Mouse (Mus musculus) regulatory T cell (primary cell): Measurements from ENCODE around the gene Camk2d.

Source experiments
- in situ Hi-C: fragments of 300-600 bp; cut with MboI, MseI; formaldehyde crosslinking; loops from one replicate; pipeline ENCODE4 v1.15.1; 2025; ENCODE audit warnings: high pct_unique_total_duplicates

Camk2d gene

DNA sequence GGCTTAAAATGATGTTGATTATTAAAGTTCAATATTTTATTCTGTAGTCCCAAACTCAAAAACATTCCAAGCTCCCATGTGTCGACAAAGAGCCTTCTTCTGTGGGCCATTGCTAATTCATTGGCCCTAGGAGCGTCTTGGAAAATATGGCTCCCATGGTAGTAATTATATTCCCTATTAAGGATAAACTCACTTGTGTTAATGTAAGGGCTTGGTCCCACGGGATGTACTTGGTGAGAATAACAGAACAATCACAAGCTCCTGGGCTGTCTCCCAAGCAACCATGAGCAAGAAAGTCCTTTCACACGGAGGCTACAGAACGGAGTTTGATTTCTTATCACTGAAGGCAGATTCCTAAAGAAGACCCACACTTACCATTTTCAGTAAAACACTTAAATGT lies 208.9 kb downstream of the Camk2d start:
- in situ Hi-C loops: no loop called here

DNA sequence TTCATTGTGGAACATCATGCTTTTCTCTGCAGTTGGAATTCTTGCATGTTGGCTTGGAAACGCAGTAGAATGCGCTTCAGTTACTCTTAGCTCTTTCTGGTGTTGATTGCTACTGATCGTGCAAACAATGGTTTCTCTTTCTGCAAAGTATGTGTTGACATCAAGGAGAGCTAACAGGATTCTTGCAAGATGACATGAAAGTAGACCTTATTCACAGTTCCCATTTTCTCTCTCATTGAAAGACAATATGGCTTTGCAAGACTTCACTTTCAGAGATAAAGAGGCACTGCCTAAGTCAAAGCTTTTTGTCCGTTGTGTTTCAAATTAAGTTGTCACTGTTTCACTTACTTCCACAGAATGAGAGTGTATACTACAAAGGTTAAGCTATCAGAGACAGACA lies 210.0 kb downstream of the Camk2d start:
- in situ Hi-C loops: no loop called here

DNA sequence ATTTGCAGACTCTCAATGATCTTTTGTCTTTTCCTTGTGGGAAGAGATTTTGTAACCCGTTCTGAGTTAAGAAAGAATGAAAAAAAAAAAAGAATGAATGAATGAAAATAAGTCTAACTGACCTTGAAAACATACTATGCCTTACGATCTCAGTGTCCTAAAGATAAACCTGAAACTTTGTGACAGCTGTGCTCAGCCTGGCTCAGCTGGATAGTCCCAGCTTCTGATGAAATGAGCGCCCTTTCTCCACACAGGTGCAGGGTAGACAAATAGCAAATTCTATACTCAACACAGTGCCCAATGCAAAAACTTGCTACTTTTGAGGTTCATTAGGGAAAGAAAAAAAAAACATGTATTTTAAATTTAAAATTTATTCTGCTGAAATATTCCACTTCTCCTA lies 213.8 kb downstream of the Camk2d start:
- in situ Hi-C loops: no loop called here

DNA sequence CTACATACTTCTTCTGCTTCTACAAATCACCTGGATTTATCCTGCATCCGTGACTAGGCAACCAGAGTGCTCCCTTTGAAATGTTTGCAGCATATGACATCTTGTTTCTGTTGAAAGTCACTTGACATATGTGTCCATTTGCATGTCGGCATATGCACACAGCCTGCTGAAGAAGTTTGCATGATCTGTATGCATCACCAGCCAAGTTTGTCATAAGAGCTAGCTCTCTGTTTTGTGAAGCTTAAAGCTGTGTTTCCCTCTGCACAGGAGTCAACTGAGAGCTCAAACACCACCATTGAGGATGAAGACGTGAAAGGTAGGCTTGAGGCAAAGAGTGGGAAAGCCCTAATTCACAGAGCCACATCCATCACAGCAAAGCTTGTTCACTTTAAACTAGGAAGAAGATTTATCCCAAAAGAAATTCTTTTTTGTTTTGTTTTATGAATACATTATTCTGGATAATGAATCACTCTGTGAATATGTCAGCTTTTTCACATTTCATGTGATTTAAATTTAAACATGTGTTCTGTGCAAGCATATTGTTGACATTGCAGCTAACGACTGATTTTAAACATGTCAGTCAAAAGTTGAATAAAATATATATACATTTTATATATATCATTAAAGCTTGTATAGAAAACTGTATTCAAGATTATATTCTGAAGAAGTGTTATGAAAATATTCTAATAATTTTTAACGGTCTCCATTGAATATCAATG lies 214.4 kb downstream of the Camk2d start:
- in situ Hi-C loops: no loop called here

DNA sequence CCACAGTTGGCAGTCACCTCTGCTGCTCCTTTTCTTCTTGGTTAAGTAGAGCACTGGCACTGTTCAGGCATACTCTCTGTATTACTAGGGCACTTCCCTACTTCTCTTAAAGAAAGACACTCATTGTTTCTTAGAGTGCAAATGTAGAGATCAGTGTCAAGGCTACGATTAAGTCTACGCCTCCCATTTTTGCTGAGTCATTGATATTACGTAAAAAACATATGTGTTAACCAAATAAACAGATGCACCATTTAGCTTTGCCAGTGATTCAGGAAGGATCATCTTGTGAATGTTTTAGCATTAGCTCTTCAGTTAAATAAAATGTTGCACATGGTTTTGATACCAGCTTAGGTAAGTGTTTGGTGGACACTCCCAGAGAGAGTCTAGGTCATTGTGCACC lies 215.5 kb downstream of the Camk2d start:
- in situ Hi-C loops: no loop called here

DNA sequence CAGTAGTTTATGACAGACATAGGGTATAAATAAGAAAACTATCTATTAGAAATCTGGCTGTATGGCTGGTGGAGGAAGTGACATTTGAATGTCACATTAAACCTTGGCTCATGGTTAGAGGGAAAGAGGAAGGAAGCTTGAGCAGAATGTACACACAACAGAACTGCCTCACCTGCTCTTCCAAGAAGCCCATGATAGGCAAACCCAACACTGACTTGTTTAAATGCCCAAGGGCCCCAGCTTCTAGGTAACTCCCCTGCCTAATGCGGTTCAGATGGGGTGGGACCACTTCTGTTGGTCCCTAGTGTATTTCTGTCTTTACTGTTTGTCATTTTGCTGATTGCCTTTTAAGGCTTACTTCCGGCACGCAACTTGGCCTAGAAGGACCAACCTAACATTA lies 226.3 kb downstream of the Camk2d start:
- in situ Hi-C loops: no loop called here

DNA sequence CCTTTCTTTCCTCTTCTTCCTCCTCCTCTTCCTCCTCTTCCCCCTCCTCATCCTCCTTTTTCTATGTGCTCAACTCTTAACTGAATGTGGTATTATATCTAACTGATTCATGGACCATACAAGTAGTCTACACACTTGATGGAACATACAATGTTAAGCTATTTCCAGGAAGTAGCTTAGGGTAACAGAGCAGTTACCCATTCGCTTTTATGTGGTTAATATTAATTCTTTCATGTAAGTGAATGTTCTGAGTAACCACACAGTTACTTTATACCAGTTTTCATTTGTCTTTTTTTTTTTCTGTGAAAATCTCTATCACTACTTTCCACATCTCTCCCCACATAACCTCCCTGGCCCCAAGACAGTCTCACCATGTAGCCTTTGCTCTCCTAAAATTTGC lies 228.8 kb downstream of the Camk2d start:
- in situ Hi-C loops: loop anchor here (5.0 kb wide), 1 partner anchor 228 kb away; the partner anchor contains the start of gene Camk2d

DNA sequence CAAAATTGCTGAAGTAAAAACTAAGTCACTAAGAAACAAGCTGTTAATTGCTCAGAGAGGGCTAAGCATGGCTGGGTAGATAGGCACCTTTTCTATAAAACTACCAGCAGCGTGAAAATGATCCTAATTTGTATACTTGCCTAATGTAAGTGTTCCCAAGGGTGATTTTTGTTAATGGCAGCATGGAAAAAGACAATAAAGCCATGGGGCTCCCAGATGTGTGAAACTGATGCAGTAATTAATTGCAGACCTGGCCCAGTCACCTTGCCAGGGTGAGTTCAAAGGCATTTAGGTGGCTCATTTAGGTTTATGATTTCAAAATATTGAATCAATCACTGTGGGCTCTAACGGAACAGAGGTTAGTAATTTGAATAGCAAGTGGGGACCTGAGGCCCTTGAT lies 230.1 kb downstream of the Camk2d start:
- in situ Hi-C loops: loop anchor here (5.0 kb wide), 1 partner anchor 229 kb away; the partner anchor contains the start of gene Camk2d

- in situ Hi-C loops: loop anchor here (5.0 kb wide), 1 partner anchor 231 kb away; the partner anchor contains the start of gene Camk2d
Measured at GRCm38 (mm10) chr3:126827900-126828299, 231.8 kb downstream of the Camk2d start.

GRCm38 (mm10) chr3:126829817-126830216 lies 233.7 kb downstream of the Camk2d start:
- in situ Hi-C loops: loop anchor here (5.0 kb wide), 1 partner anchor 233 kb away; the partner anchor contains the start of gene Camk2d

DNA sequence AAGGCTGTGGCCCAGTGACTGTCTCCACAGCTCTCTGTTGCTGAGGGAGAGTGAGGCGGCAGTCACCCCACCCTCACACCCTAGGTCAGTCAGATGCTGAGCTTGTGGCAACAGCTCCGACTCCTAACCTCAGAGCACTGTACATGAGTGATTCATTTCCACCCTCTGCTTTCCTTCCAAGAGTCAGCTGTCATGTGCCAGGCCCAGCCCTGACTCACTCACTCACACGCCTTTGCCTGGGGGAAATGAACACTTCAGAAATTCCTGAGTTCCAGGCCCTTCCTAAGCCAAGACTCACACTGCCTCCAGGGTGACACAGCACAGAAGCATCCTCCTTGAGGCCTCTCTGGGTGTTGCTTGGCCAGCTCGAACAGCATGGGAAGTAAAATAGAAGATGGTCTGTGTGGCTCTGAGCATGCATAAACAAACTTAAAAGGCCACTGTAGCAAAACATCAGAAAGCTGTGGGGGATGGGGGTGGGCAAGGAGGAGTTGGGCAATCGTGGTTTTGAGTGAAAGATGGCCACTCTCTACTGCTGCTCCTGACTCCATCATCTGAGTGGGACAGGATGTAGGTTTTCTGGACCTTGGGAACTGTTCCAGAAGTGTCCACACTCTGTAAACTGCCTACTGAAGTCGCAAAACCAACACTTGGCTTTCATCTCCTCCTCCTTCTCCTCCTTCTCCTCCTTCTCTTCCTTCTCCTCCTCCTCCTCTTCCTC lies 235.5 kb downstream of the Camk2d start:
- in situ Hi-C loops: no loop called here

- in situ Hi-C loops: no loop called here
Measured at GRCm38 (mm10) chr3:126834641-126835167, 238.6 kb downstream of the Camk2d start.

GRCm38 (mm10) chr3:126842780-126843179 lies 246.7 kb downstream of the Camk2d start:
- in situ Hi-C loops: no loop called here

DNA sequence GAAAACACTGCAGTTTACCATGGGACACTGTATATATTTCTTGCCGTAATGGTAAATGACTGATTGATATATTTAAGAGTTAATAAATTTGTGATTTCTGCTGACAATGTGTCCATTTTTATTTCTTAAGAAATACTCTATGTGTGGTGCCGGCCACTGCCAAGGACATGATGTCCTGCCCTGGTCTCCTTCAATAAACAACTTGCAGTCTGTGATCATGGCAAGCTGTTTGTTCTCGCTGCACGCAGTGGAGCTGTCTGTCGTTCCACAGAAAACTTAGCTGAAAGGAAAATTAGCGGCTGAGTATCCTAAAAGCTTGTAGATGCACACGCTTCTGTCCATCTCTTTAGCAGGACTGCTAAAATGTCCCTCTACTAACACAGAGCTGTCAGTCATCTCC lies 248.7 kb downstream of the Camk2d start:
- in situ Hi-C loops: loop anchor here (5.0 kb wide), 1 partner anchor 1097 kb away; no protein-coding TSS in a partner anchor

DNA sequence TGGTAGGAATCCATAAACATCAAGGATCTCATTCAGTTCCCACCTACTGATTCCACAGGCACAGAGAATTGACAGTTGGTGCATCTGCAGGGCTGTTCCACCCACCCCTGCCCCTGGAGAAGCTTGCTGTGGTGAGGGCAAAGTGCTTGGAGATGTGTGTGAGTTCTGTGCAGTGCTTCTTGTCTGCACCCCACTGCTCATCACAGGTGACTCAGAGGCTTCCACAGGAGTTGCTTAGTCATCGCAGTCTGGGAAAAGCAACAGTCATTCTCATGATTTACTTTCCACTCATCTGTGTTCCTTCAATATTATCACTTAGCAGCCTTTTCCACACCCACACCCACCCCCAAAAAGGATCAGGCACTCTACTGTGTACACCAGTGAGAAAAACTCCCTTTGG lies 252.0 kb downstream of the Camk2d start:
- in situ Hi-C loops: loop anchor here (5.0 kb wide), 1 partner anchor 1094 kb away; no protein-coding TSS in a partner anchor

DNA sequence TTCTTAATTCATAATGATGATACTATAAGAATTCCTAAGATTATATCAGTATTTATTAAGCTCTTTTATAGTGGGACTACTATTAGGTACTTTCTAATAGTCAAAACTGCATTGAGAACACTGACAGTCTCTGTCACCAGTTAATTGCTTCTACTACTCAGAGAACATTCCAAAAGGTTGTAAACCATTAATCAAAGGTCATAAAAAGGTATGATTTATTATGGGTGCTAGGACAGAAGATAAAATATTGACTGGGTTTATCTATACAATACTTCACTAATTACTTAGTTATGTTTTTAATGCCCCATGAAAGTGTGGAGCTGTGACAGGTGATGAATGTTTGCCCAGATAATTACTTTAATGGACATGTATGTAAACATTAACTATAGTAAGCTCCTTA lies 264.3 kb downstream of the Camk2d start:
- in situ Hi-C loops: no loop called here

DNA sequence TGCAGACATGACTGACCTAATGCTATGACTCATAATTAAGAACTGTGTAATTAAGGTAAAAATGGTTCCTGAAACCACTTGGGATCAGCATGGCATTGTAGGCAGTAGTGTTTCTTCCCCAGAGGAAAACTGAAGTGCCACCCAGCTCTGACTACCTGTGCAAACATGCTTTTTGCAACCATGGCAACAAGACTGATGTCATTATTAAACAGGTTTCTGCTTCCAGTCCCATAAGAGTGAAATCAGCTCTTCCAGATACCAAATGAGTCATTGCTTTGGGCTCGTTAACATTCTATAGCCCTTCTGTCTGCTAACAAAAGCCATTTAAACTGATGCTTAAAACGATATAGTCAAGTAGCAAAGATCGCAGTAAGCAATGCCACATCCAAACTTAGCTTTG lies 273.5 kb downstream of the Camk2d start:
- in situ Hi-C loops: no loop called here

GRCm38 (mm10) chr3:126870688-126871087 lies 274.6 kb downstream of the Camk2d start:
- in situ Hi-C loops: no loop called here

DNA sequence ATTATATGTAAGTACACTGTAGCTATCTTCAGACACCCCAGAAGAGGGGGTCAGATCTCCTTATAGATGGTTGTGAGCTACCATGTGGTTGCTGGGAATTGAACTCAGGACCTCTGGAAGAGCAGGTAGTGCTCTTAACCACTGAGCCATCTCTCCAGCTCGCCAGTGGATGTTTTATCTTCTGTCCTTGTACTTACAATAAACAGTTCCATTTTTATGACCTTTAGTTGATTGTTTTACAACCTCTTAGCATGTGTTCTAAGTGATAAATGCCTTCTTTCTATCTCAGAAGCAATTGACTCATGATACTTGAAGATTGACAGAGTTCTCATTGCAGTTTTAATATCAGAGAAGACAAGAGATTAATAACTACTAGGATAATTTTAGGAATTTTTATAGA lies 282.1 kb downstream of the Camk2d start:
- in situ Hi-C loops: no loop called here

- in situ Hi-C loops: no loop called here
Measured at GRCm38 (mm10) chr3:126886090-126886489, 290.0 kb downstream of the Camk2d start.

DNA sequence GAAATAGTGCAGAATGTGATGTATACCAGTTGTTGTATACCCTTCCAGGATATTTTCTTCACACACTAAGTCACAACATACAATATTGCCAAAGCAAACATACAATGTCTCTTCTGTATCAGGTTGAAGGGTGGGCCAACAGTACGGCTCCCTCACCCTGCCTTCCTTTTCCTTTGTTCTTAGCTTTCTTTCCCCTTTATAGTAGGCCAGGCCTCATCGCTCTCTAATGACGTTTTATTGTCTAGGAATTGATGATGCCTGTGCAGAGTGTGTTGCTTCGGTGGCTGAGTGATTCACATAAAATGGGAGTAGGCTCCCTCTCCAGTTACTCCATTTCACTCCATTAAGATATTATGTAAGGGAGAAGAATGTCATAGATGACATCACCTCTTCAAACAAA lies 290.5 kb downstream of the Camk2d start:
- in situ Hi-C loops: no loop called here
